In genomic region chr8:57623051-57623450, GRCm38 (mm10) we compare ENCODE assay signal across 21 mouse cellular contexts. TPM values are rescaled to one million over a fixed set of nuclear protein-coding genes. Genes with fewer than 3 reads are reported as not detected.
DNase-seq lines count a peak whose midpoint lies in the region; ATAC-seq lines count a peak whose summit lies in the region.
"Had no signal": no experiment of that assay in that cellular context is flagged by ENCODE, and none has a peak within 500 bp of the region (broad histone marks: within the 10 kb centered on the region; RNA-seq: fewer than 3 reads in every experiment).

No protein-coding gene starts in this region.

- ATAC-seq in cerebellum, adult (ENCODE audit: insufficient number of reproducible peaks, low FRiP score, low TSS enrichment) = peak; percentile 49
- ATAC-seq: activated CD4-positive, CD25-positive, alpha-beta regulatory T cell, adult 4 months; forebrain, embryonic 14.5 days; forebrain, postnatal 0 days; hindbrain, postnatal 0 days; inflammation-experienced regulatory T-cells, adult 6 months; intestine, embryonic 16.5 days had no signal

- intact Hi-C loops in heart, postnatal 36 days (cut with DNase I) = no loop called here

- DNase-seq in cerebellum, adult 18-20 months = no peak
- peak; percentile 56 for DNase-seq in cerebellum, adult 9-10 months
- DNase-seq in cerebellum, adult 9-11 months = no peak
- peak; percentile 61 for DNase-seq in heart, adult 11 months
- DNase-seq in heart, postnatal 36 days = no peak
- no peak for DNase-seq in testis, postnatal 10 days (ENCODE audit: low spot score)
- DNase-seq: adrenal gland, adult 8-10 months; adrenal gland, postnatal 25 days; forebrain, postnatal 0 days; gastrocnemius, adult 2 months; gastrocnemius, postnatal 14 days; heart, adult 18-20 months; heart, postnatal 10 days; heart, postnatal 4 days; kidney, adult 18-20 months had no signal

RNA-seq across cellular contexts. Expression of gene Galnt7, which starts 29.8 kb away (rescaled TPM):
- total RNA-seq in heart, postnatal 36 days (2021) = 1 to 10 TPM; 3.9 to 5.9 TPM

Comparison
In these comparisons a context has a peak if more than half of its experiments do, and no peak if none do; other contexts are left out.
1. DNase-seq: peak in cerebellum, adult 9-10 months (single experiment) and heart, adult 11 months (single experiment); none in cerebellum, adult 18-20 months (0 of 2), cerebellum, adult 9-11 months (single experiment), heart, postnatal 36 days (0 of 2) and testis, postnatal 10 days (single experiment).